Mouse (Mus musculus) activated CD4-positive, CD25-positive, alpha-beta regulatory T cell, adult 4 months (primary cell): ENCODE results near the gene Abcg8. TPM values are rescaled to one million over a fixed set of nuclear protein-coding genes. Genes with fewer than 3 reads are reported as not detected.

Experiments
- ATAC-seq: one replicate; pipeline ENCODE4 v1.8.0; 2017
- polyA plus RNA-seq, 2 experiments: library from polyadenylated mRNA; unstranded; fragments of 100-300 nt; shearing (Covaris generic); gene quantifications; one replicate each; pipeline ENCODE4 v1.2.1; 2017

The Abcg8 gene
- not detected for polyA plus RNA-seq

DNA sequence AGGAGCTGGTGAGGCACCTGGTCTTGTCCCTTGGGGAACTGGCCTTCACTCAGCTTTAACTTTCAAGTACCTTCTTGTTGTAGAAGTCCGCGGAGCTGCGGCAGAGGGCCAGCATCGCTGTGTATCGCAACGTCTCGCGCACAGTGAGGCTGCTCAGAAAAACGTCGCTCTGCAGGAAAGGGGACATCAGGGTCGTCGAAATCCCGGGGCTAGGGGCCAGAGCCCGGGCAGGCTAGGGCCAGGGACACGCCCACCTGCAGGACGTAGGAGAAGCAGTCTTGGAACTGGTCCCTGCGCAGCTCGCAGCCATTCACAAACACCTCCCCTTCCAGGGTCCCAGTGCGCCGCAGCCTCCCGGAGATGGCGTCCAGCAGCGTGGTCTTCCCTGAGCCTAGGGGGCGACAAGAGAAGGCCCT lies at the start of gene Abcg8:
TSS of gene Abcg8 (plus strand) at position 352 of the 416 bp plus-strand sequence.
- no peak for ATAC-seq

DNA sequence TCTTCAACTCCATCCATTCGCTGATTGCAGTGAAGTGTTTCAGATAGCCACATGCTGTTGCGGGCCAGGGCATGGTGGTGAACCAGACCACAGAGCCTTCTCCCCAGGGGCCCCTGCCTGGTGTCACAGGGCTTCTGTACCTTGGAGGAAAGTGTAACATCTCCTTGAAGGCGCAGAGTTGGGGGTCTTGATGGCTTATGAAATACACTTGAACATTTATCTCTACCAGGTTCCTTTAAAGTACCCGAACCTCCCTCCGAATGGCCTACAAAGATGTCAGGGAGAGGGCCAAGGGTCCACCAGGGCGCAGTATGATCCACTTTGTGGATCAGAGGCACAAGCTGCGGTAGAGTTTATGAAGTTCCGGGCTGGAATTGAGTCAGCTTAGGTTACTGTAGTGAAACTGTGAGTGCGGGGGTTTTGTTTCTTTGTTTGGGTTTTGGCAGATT lies 49.2 kb upstream of the Abcg8 start:
- no peak for ATAC-seq

- no peak for ATAC-seq
Measured at GRCm38 (mm10) chr17:84627721-84628120, 48.4 kb upstream of the Abcg8 start.

- no peak for ATAC-seq
Measured at GRCm38 (mm10) chr17:84628611-84629010, 47.5 kb upstream of the Abcg8 start.

DNA sequence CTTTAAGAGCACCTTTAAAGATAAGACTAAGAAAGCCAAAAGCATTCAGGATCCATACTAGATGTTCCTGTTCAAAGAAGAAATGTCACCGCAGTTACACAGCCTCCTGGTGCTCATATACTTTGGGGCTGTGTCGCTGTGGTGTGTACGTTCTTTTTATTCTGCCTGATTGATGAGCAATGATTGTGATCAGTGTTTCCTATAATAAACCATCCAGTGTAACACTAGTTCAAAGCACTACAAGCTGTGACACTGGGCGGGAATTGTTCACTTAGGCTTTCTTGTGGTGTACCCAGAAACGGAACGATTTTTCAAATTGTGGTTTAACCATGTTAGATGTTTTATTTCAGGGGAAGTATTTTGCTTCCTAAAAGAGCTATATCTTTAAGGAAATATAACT lies 44.3 kb upstream of the Abcg8 start:
- ATAC-seq = no peak

DNA sequence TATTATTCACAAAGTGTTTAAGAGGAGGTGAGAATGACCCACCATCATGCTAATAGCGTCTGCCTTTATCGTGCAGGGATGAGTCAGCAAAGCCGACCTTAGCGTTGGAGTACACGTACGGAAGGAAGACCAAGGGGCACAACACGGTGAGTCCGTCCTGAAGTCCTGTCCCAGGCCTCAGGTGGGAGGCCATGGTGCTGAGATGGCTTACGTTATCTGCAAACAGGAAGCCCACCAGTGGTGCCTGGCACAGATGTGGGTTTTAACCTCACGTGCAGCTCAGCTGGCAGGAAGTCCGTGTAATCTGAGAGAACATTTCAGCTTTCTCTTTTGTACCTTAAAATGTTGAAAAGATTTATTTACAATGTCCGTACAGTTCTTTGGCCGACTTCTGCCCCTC lies 42.7 kb upstream of the Abcg8 start:
- peak; percentile 82 for ATAC-seq

DNA sequence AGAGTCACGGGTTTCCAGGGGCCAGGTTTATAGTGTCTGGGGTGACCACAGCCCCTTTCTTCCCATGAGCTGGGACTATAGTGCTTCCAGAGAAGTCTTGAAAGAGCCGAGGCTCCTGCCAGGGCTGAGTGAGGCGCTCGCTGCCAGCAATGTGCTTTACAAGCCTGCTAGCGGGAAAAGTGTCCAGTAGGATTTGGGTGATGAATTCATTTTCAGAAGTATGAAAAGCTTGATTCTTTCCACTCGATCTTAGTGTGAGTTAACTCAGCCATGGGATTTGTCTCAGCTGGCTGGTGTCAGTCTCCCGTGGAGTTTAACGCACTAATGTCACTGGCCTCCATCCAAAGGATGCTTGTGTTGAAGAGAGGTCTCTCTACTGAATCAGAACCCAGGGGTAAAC lies 39.8 kb upstream of the Abcg8 start:
- ATAC-seq = no peak

DNA sequence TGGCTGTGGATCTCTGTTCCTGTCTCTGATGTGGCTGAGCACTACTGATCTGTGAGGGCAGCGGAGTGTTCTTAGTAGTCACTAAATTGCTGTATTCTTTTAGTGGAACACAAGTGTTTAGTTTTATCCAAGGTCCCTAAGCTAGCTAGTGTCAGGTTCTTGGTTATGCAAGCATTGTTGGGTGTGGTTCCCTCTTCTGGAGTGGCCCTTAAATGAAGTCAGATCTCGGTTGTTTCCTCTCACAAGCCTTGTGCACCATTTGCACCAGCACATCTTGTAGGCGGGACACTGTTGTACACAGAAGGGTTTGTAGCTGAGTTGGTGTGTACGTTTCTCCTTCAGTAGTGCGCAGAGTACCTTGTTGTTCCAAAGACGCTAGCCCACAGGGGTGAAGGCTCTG lies 38.1 kb upstream of the Abcg8 start:
- no peak for ATAC-seq

DNA sequence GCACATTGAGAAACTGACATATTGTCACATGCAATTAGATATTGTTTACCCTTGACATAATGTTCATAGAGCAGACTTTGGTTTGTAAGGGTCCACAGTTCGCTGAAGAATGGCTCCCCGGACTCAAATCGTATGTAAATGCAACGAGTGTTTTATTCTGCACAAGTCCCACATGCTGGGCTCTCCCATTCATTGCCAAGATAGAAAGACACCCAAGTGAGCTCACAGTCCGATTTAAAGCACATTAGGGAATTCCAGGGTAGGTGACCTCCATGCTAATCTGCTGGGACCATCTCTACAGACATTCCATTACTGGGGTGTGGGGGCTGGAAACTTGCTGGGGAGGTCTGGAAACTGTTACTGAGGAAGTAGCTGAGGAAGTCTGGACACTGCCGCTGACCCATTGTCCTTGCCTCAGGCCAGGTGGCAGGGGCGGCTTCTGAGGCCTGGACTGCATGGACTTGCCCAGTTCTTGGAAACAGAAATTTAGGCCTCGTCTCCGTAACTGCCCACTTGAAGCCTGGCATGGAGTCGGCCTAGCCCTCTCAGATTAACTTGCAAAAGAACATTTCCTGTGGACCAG lies 36.2 kb upstream of the Abcg8 start:
- ATAC-seq = no peak

GRCm38 (mm10) chr17:84641893-84642292 lies 34.2 kb upstream of the Abcg8 start:
- no peak for ATAC-seq

GRCm38 (mm10) chr17:84642324-84642723 lies 33.8 kb upstream of the Abcg8 start:
- no peak for ATAC-seq

DNA sequence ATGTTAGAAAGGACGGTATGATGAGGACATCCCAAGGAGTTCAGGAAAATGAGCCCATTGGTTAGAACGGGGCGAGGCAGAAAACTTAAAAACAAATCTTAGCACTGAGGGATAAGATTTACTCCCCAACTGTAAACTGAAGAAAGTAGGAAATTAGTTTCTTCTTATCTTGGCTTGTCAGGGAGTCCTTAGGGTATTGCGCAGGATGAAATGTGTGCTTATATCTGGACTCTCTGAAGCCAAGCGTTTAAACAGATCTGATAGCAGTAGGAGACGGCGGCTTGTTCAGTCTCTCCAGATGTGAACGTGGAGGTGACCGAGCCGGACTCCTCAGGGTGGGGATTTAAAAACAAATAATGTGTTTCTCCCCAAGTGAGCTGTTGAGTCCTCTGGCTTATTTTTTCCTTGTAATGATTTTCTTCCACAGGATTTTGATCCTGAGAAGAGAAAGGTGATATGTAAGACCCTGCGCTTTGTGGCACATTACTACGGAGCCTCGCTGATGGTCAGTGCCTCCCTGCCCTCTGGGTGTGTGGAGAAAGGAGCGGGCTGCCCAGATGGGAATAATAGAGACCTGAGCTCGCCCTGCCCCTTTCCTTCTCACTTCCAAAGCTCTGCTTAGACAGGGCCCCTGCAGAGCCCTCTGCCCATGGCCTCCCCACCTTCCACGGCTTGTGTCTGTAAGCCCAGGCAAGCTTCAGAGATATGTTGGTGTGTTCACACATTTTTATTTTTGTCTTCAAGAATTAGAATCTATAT lies 31.6 kb upstream of the Abcg8 start:
- no peak for ATAC-seq

- ATAC-seq = no peak
Measured at GRCm38 (mm10) chr17:84645119-84645518, 31.0 kb upstream of the Abcg8 start.

GRCm38 (mm10) chr17:84645894-84646293 lies 30.2 kb upstream of the Abcg8 start:
- no peak for ATAC-seq

DNA sequence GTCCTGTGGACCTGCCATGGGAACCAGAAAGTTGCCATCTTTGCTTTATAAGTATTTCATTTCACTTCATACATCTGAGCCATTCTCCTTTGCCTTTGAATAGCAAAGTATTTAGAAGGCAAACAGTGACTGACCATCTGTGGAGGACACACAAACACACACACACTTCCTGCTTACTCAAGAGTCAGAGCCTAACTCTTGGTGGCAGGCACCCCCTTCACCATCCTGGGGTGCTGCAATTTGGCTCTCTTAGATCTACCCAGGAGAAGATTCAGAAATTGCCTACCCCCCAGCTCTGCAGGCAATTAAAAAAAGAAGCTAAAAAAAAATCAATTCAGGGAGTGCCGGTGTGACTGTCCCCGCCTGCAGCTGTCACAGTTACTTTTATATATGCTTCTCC lies 29.6 kb upstream of the Abcg8 start:
- ATAC-seq = no peak

GRCm38 (mm10) chr17:84647630-84648029 lies 28.5 kb upstream of the Abcg8 start:
- ATAC-seq = no peak

DNA sequence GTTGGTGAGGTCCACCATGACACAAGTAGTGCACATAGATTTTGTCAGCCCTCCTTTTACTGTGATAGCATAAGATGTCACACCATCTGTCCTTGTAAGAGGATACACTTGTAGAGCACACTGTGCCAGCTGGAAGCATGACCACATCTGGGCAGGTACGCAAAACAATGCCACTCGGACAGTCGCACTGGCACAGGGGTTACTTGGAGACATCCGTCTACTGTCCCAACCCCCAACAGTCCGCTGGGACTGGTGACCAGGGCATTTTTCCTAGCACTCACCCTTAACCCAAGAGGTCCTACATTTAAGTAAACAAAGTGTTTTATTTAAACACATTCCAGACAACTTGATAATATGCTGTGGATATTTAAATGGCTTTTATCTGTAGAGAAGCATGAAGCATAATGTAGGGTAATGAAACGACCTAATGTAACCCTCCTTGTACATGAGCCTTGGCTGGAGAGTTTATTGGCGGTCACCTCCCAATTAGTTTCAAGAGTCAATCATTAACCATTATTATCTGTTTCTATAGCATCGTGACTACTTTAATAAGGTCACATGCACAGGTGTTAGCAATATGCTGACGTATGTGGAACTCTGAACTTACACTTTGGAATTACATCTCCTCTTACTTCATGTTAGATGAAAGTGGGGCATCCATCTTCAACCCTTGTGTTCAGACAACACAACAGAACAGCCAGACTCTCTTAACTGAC lies 25.6 kb upstream of the Abcg8 start:
- ATAC-seq = no peak

GRCm38 (mm10) chr17:84653544-84653943 lies 22.6 kb upstream of the Abcg8 start:
- no peak for ATAC-seq

GRCm38 (mm10) chr17:84656205-84656604 lies 19.9 kb upstream of the Abcg8 start:
- no peak for ATAC-seq

- no peak for ATAC-seq
Measured at GRCm38 (mm10) chr17:84656653-84657421, 19.3 kb upstream of the Abcg8 start.

DNA sequence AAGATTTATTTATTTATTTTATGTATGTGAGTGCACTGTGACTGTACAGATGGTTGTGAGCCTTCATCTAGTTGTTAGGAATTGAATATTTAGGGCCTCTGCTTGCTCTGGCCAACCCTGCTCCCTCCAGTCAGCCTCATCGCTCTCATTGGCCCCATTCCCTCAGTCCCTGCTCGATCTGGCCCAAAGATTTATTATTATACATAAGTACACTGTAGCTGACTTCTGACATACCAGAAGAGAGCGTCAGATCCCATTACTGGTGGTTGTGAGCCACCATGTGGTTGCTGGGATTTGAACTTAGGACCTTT lies 18.7 kb upstream of the Abcg8 start:
- no peak for ATAC-seq

DNA sequence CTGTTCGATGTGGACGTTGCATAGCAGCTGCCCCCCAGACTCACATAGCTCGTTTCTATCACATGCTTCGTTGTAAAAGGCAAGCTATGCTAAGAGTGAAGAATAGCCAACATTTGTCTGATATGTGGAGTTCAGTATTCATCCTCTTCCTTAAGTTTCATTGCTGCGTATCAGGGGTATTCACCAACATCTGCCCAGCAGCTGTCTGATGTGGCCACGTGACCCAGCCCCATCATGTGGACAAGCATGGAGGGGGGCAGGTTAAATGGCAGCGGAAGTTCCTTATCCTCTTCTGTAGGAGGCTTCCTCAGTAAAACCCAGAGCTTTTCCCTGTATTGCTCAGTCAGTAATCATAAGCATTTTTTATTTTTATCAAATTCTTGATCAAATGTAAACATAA lies 18.3 kb upstream of the Abcg8 start:
- ATAC-seq = no peak

- no peak for ATAC-seq
Measured at GRCm38 (mm10) chr17:84658195-84658594, 17.9 kb upstream of the Abcg8 start.
